Comparison of ENCODE assay signal across 13 mouse cellular contexts in the genomic region with DNA sequence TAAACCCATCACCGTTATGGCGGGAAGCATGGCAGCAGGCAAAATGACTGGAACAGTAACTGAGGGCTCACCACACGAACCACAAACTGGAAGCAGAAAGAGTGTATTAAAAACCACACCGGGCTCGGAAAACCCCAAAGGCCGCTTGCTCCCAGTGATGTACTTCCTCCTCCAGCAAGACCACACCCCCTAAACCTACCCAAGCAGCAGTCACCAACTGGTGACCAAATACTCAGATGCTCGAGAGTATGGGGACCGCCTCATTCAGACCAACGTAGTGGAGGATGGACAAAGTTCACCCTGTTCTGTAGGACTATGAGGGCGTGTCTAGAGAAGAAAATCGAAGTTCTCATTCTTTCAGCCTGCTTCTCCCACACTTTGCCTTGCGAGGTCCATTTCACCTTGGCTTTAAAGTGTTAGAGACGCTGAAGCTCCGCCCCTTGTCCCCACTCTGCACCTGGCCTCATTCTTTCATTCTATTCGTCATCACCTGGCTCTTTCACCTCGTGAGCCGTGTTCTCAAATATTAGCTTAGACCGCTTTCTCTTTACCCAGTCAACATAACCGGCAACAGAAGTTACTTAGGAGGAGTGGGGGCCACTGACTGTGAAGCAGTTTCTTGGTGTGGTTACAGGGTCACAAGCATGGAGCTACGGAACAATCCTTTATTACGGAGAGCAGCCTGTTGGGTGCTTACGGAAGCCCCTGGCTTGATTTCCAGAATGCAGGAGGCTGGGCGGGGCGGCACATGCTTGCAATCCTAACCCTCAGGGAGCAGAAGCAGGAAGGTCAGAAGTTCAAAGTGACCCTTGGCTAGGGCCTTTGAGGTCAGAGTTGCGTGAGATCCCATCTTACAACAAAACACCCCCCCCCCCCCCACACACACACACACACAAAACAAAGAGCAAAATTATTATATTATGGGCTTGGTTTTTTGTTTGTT. TPM values are rescaled to one million over a fixed set of nuclear protein-coding genes. Genes with fewer than 3 reads are reported as not detected.
DNase-seq lines count a peak whose midpoint lies in the region; ATAC-seq and TF ChIP-seq lines count a peak whose summit lies in the region.
"Had no signal": no experiment of that assay in that cellular context is flagged by ENCODE, and none has a peak within 500 bp of the region (broad histone marks: within the 10 kb centered on the region; RNA-seq: fewer than 3 reads in every experiment).

No protein-coding gene starts in this region.

- no peak overlapping the region for H3K4me2 ChIP-seq in midbrain, embryonic 11.5 days
- no peak overlapping the region for H3K4me2 ChIP-seq in midbrain, postnatal 0 days (ENCODE audit: low read depth, low read length, poor library complexity, severe bottlenecking)
- H3K4me2 ChIP-seq in stomach, postnatal 0 days (replicated peaks; ENCODE audit: low read depth), result no peak overlapping the region
- H3K4me2 ChIP-seq in forebrain, embryonic 14.5 days (ENCODE audit: low read length), result no peak overlapping the region
- H3K4me2 ChIP-seq: embryonic facial prominence, embryonic 12.5 days; hindbrain, embryonic 14.5 days had no signal

- H3K9me3 ChIP-seq in midbrain, embryonic 11.5 days (ENCODE audit: control insufficient read depth, low read length), result no peaks in the 10 kb centered on the region
- no peaks in the 10 kb centered on the region for H3K9me3 ChIP-seq in midbrain, postnatal 0 days (ENCODE audit: low read length)
- H3K9me3 ChIP-seq in embryonic facial prominence, embryonic 10.5 days, result no peaks in the 10 kb centered on the region
- H3K9me3 ChIP-seq in stomach, postnatal 0 days (ENCODE audit: control insufficient read depth, low read length), result no peaks in the 10 kb centered on the region
- H3K9me3 ChIP-seq in forebrain, embryonic 14.5 days (replicated peaks; ENCODE audit: control insufficient read depth, low read length), result no peaks in the 10 kb centered on the region
- H3K9me3 ChIP-seq: embryonic facial prominence, embryonic 12.5 days had no signal

- H3K27me3 ChIP-seq in midbrain, embryonic 11.5 days (ENCODE audit: control insufficient read depth, insufficient read depth, low read length), result no peaks in the 10 kb centered on the region
- no peaks in the 10 kb centered on the region for H3K27me3 ChIP-seq in midbrain, postnatal 0 days (ENCODE audit: insufficient read depth, low read length)
- H3K27me3 ChIP-seq in embryonic facial prominence, embryonic 10.5 days (replicated peaks; ENCODE audit: low read depth, poor library complexity, severe bottlenecking), result no peaks in the 10 kb centered on the region
- no peaks in the 10 kb centered on the region for H3K27me3 ChIP-seq in stomach, postnatal 0 days (ENCODE audit: control insufficient read depth, insufficient read depth, low read length)
- H3K27me3 ChIP-seq in forebrain, embryonic 14.5 days (replicated peaks; ENCODE audit: control insufficient read depth, insufficient read depth, low read length), result no peaks in the 10 kb centered on the region
- H3K27me3 ChIP-seq: embryonic facial prominence, embryonic 12.5 days; megakaryocyte, embryonic 14.5 days had no signal

- peaks cover 3% of the 10 kb centered on the region; the same call in 1 of the 2 replicates for H3K4me1 ChIP-seq in midbrain, embryonic 11.5 days (ENCODE audit: control insufficient read depth, insufficient read depth, low read length)
- no peaks in the 10 kb centered on the region for H3K4me1 ChIP-seq in midbrain, postnatal 0 days (ENCODE audit: insufficient read depth, low read length)
- H3K4me1 ChIP-seq in embryonic facial prominence, embryonic 10.5 days, result peaks cover 15% of the 10 kb centered on the region
- H3K4me1 ChIP-seq in stomach, postnatal 0 days (replicated peaks; ENCODE audit: control insufficient read depth, insufficient read depth), result no peaks in the 10 kb centered on the region
- no peaks in the 10 kb centered on the region for H3K4me1 ChIP-seq in forebrain, embryonic 14.5 days (ENCODE audit: control insufficient read depth, insufficient read depth, low read length)
- H3K4me1 ChIP-seq: embryonic facial prominence, embryonic 12.5 days; megakaryocyte, embryonic 14.5 days had no signal

- TF ChIP-seq EP300 in stomach, postnatal 0 days (optimal IDR thresholded peaks at IDR 0.05), result no peak

- peak; percentile 60 for DNase-seq in midbrain, embryonic 11.5 days (ENCODE audit: low spot score, missing footprints)
- no peak for DNase-seq in midbrain, postnatal 0 days (ENCODE audit: low spot score)
- DNase-seq in embryonic facial prominence, embryonic 10.5 days (ENCODE audit: low spot score), result no peak
- peak; percentile 79 to 88 for DNase-seq in lung, adult 18-20 months
- peak; percentile 89 for DNase-seq in stomach, postnatal 0 days (ENCODE audit: low spot score)
- DNase-seq in adrenal gland, adult 2 months, result no peak
- no peak for DNase-seq in forebrain, embryonic 14.5 days (ENCODE audit: low spot score)
- no peak for DNase-seq in thymus, adult 18-20 months

- 77% methylated on average over 25 of the region's 25 CpGs for WGBS in midbrain, embryonic 11.5 days
- 82% methylated on average over 25 of the region's 25 CpGs for WGBS in midbrain, postnatal 0 days
- WGBS in embryonic facial prominence, embryonic 10.5 days, result 76% methylated on average over 25 of the region's 25 CpGs
- 57% methylated on average over 25 of the region's 25 CpGs for WGBS in stomach, postnatal 0 days
- 88% methylated on average over 25 of the region's 25 CpGs for WGBS in forebrain, embryonic 14.5 days

- no peaks in the 10 kb centered on the region for H3K36me3 ChIP-seq in midbrain, embryonic 11.5 days (ENCODE audit: control insufficient read depth, insufficient read depth, low read length)
- H3K36me3 ChIP-seq in midbrain, postnatal 0 days (ENCODE audit: insufficient read depth, low read length), result no peaks in the 10 kb centered on the region
- H3K36me3 ChIP-seq in embryonic facial prominence, embryonic 10.5 days (replicated peaks), result peaks cover 3% of the 10 kb centered on the region; the same call in 1 of the 2 replicates
- H3K36me3 ChIP-seq in stomach, postnatal 0 days (ENCODE audit: control insufficient read depth, insufficient read depth, low read length), result no peaks in the 10 kb centered on the region
- H3K36me3 ChIP-seq in forebrain, embryonic 14.5 days (ENCODE audit: control insufficient read depth, insufficient read depth, low read length), result no peaks in the 10 kb centered on the region
- H3K36me3 ChIP-seq: embryonic facial prominence, embryonic 12.5 days had no signal

- H3K27ac ChIP-seq in midbrain, embryonic 11.5 days (ENCODE audit: low read depth, low read length), result no peak overlapping the region
- H3K27ac ChIP-seq in midbrain, postnatal 0 days (ENCODE audit: low read depth, low read length), result no peak overlapping the region
- H3K27ac ChIP-seq in embryonic facial prominence, embryonic 10.5 days (replicated peaks), result peak overlapping the region; percentile 44; the same call in 1 of the 2 replicates
- H3K27ac ChIP-seq in stomach, postnatal 0 days (replicated peaks), result peak overlapping the region; percentile 70
- H3K27ac ChIP-seq in forebrain, embryonic 14.5 days (ENCODE audit: low read depth, low read length), result no peak overlapping the region
- H3K27ac ChIP-seq: embryonic facial prominence, embryonic 12.5 days; hindbrain, embryonic 14.5 days had no signal

- peak; percentile 28; the same call in 1 of the 2 replicates for ATAC-seq in midbrain, embryonic 11.5 days (ENCODE audit: low FRiP score)
- no peak for ATAC-seq in midbrain, postnatal 0 days (ENCODE audit: low FRiP score)
- ATAC-seq in stomach, postnatal 0 days (ENCODE audit: low FRiP score, low TSS enrichment), result peak; percentile 97
- ATAC-seq in forebrain, embryonic 14.5 days, result no peak

- TF ChIP-seq CTCF in midbrain, postnatal 0 days (IDR thresholded peaks at IDR 0.05), result no peak
- TF ChIP-seq CTCF in stomach, postnatal 0 days (IDR thresholded peaks at IDR 0.05; ENCODE audit: low read depth), result no peak

- H3K4me3 ChIP-seq in midbrain, embryonic 11.5 days (ENCODE audit: low read depth, low read length), result no peak overlapping the region
- no peak overlapping the region for H3K4me3 ChIP-seq in midbrain, postnatal 0 days (ENCODE audit: low read depth, low read length)
- H3K4me3 ChIP-seq in embryonic facial prominence, embryonic 10.5 days, result no peak overlapping the region
- H3K4me3 ChIP-seq in stomach, postnatal 0 days (ENCODE audit: low read depth, low read length), result no peak overlapping the region
- H3K4me3 ChIP-seq in forebrain, embryonic 14.5 days (ENCODE audit: low read depth, low read length), result no peak overlapping the region
- H3K4me3 ChIP-seq: embryonic facial prominence, embryonic 12.5 days; megakaryocyte, embryonic 14.5 days had no signal

- no peak overlapping the region for H3K9ac ChIP-seq in midbrain, embryonic 11.5 days (ENCODE audit: low read length)
- no peak overlapping the region for H3K9ac ChIP-seq in midbrain, postnatal 0 days (replicated peaks; ENCODE audit: low read length, poor library complexity, severe bottlenecking)
- no peak overlapping the region for H3K9ac ChIP-seq in stomach, postnatal 0 days (ENCODE audit: low read length)
- H3K9ac ChIP-seq in forebrain, embryonic 14.5 days (ENCODE audit: low read length), result no peak overlapping the region
- H3K9ac ChIP-seq: embryonic facial prominence, embryonic 12.5 days; hindbrain, embryonic 14.5 days had no signal

RNA-seq across cellular contexts. Expression of gene Mtnr1a, which starts 5.7 kb away (rescaled TPM):
- polyA plus RNA-seq in midbrain, embryonic 11.5 days (2014; fragmentation: Nextera tagmentation; extraction: Ambion mirVana), result 0.14 and 0.63 TPM in 2 replicates
- total RNA-seq in midbrain, postnatal 0 days (2014; rRNA removed), result 0.52 and 0.77 TPM in 2 replicates
- polyA plus RNA-seq in midbrain, postnatal 0 days (2015; fragmentation: Nextera tagmentation; extraction: Ambion mirVana), result 0.10 and 0.49 TPM in 2 replicates
- 0.09 TPM in 2 replicates for polyA plus RNA-seq in embryonic facial prominence, embryonic 10.5 days (2016; fragmentation: Nextera tagmentation; extraction: Ambion mirVana)
- 0.06 and 0.29 TPM in 2 replicates for polyA plus RNA-seq in stomach, postnatal 0 days (2015; fragmentation: Nextera tagmentation; extraction: Ambion mirVana)
- not detected for total RNA-seq in adrenal gland, adult 2 months (2021)
- not detected in 2 replicates for polyA plus RNA-seq in adrenal gland, adult 2 months (2012; rRNA removed)
- 0.58 TPM in 1 of 2 replicates, not detected in the other for polyA plus RNA-seq in forebrain, embryonic 14.5 days (2014; fragmentation: Nextera tagmentation; extraction: Ambion mirVana)
- total RNA-seq: gastrocnemius, postnatal 4 days; layer of hippocampus, postnatal 14 days had no signal

Comparison
In these comparisons a context has a peak if more than half of its experiments do, and no peak if none do; other contexts are left out.
1. ATAC-seq: peak in midbrain, embryonic 11.5 days (single experiment) and stomach, postnatal 0 days (single experiment); none in midbrain, postnatal 0 days (single experiment) and forebrain, embryonic 14.5 days (single experiment).
2. DNase-seq: peak in midbrain, embryonic 11.5 days (single experiment), lung, adult 18-20 months (2 of 2) and stomach, postnatal 0 days (single experiment); none in midbrain, postnatal 0 days (single experiment), embryonic facial prominence, embryonic 10.5 days (single experiment), adrenal gland, adult 2 months (single experiment), forebrain, embryonic 14.5 days (single experiment) and thymus, adult 18-20 months (0 of 2).
3. H3K27ac ChIP-seq: peak in embryonic facial prominence, embryonic 10.5 days (single experiment) and stomach, postnatal 0 days (single experiment); none in midbrain, embryonic 11.5 days (single experiment), midbrain, postnatal 0 days (single experiment) and forebrain, embryonic 14.5 days (single experiment).